Mouse (Mus musculus) left cerebral cortex, adult 9 months (tissue): Measurements from ENCODE around the gene Napepld.
"Not testable (repeated sequence)": the region's sequence is repeated elsewhere in the genome, so short reads cannot be mapped to it uniquely, and the experiment has no call there.

Experiments used
- DNase-seq, 2 experiments: peaks; one replicate each; pipeline ENCODE4 v3.0.0; 2022; ENCODE audit warnings: low spot score in 2 of 2

The Napepld gene

GRCm38 (mm10) chr5:21701351-21702008 is at the start of gene Napepld:
Napepld (minus strand) TSS chr5:21701396.
- peak; percentile 94 to 99 for DNase-seq

GRCm38 (mm10) chr5:21745966-21746365 is 44.8 kb upstream of the Napepld start:
- no peak for DNase-seq

GRCm38 (mm10) chr5:21744651-21745050 is 43.5 kb upstream of the Napepld start:
- no peak for DNase-seq

- no peak for DNase-seq
These were observed 42.4 kb upstream of the Napepld start for GRCm38 (mm10) chr5:21743606-21744005.

- DNase-seq: no peak
These were observed 38.7 kb upstream of the Napepld start for GRCm38 (mm10) chr5:21739881-21740280.

GRCm38 (mm10) chr5:21739120-21739519 is 37.9 kb upstream of the Napepld start:
- no peak for DNase-seq

- DNase-seq: no peak
These were observed 36.4 kb upstream of the Napepld start for GRCm38 (mm10) chr5:21737620-21738019.

- DNase-seq: peak; percentile 76 to 94
These were observed 35.9 kb upstream of the Napepld start, which contains the start of gene Pmpcb for GRCm38 (mm10) chr5:21736956-21737585. Pmpcb (plus strand) TSS chr5:21737141.

- DNase-seq: no peak
These were observed 34.9 kb upstream of the Napepld start for GRCm38 (mm10) chr5:21736046-21736445.

GRCm38 (mm10) chr5:21735584-21735983 is 34.4 kb upstream of the Napepld start:
- DNase-seq: peak in 1 of 2 experiments; percentile 74

- DNase-seq: no peak
These were observed 33.9 kb upstream of the Napepld start for GRCm38 (mm10) chr5:21735100-21735499.

- DNase-seq: peak; percentile 76 to 93
These were observed 31.7 kb upstream of the Napepld start for GRCm38 (mm10) chr5:21732930-21733329.

GRCm38 (mm10) chr5:21732177-21732911 is 31.1 kb upstream of the Napepld start:
- no peak for DNase-seq

GRCm38 (mm10) chr5:21729107-21729506 is 27.9 kb upstream of the Napepld start:
- no peak for DNase-seq

GRCm38 (mm10) chr5:21724872-21725271 is 23.7 kb upstream of the Napepld start:
- no peak for DNase-seq

GRCm38 (mm10) chr5:21724427-21724826 is 23.2 kb upstream of the Napepld start:
- no peak for DNase-seq

GRCm38 (mm10) chr5:21719209-21719608 is 18.0 kb upstream of the Napepld start:
- DNase-seq: no peak

GRCm38 (mm10) chr5:21718546-21718945 is 17.4 kb upstream of the Napepld start:
- DNase-seq: no peak

- no peak for DNase-seq
These were observed 16.0 kb upstream of the Napepld start for GRCm38 (mm10) chr5:21717165-21717715.

- no peak for DNase-seq
These were observed 13.3 kb upstream of the Napepld start for GRCm38 (mm10) chr5:21714447-21714846.

- no peak for DNase-seq
These were observed 11.0 kb upstream of the Napepld start for GRCm38 (mm10) chr5:21712127-21712715.

GRCm38 (mm10) chr5:21708011-21708410 is 6.8 kb upstream of the Napepld start:
- DNase-seq: not testable (repeated sequence)
